Mouse (Mus musculus) ES-CJ7 (cell line): Measurements from ENCODE around the gene Acot2.

ENCODE experiments used
- DNase-seq: peaks from one replicate; pipeline ENCODE4 v3.0.0; 2011; ENCODE audit warnings: low read depth, low spot score

The Acot2 gene

DNA sequence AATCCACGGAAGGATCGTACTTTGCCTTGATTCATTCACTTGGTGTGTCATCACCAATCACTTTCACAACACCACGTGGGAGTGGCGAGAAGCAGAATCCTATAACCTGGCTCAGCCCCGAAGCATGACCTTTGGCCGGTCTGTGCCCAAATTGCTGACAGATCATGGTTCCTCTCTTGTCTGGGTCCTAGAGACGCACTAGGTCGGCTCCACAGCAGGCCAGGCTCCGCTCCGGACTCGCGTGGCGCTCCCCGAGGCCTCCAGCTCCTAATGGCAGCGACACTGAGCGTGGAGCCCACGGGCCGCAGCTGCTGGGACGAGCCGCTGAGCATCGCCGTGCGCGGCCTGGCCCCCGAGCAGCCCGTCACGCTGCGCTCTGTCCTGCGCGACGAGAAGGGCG, 50.6 kb downstream of the Acot2 start, which contains the start of gene Acot4:
Gene Acot4, plus strand, starts transcription at position 139 of the 400 bp plus-strand sequence.
- peak; percentile 21 for DNase-seq

- peak; percentile 75 for DNase-seq
Observed at GRCm38 (mm10) chr12:84038691-84039111, 51.0 kb downstream of the Acot2 start, which contains the start of gene Gm49366. Gm49366 (plus strand) TSS chr12:84038935.

DNA sequence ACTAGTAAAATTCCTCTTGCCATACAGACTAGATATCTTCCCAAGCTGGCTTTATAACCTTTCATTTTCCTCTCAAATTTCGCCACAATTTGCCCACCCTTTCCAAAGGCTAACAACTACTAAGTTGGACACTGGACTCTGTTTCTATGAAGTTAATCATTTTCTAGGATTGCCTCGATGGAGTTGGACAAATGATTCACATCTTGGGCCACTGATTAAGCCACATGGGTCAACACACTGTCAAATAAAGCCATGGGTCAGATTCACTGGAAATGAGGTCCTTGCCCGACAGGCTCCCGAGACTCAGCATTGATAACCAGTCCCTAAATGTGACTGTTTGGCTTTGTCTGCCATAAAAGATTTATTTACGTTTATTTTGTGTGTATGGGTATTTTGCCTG, 54.6 kb downstream of the Acot2 start:
- DNase-seq, result no peak
